Mouse (Mus musculus) liver, embryonic 15.5 days (tissue): ENCODE data around the gene Cubn. TPM values are rescaled to one million over a fixed set of nuclear protein-coding genes. Genes with fewer than 3 reads are reported as not detected.

Experiments used
- ATAC-seq: fragments of 200-750 bp; cut with Nextera tagmentation; 2 replicates; pipeline ENCODE4 v1.8.0; 2017; ENCODE audit warnings: moderate number of reproducible peaks, mild to moderate bottlenecking, moderate library complexity; ENCODE audit not compliant: insufficient read depth
- H3K27ac ChIP-seq: fragments of 300-500 bp; sonication (generic); replicated peaks from 2 replicates; pipeline ENCODE4 v1.5.1; 2015; ENCODE audit warnings: mild to moderate bottlenecking, inconsistent platforms
- H3K27me3 ChIP-seq: fragments of 300-500 bp; sonication (generic); 2 replicates; pipeline ENCODE4 v1.6.1; 2015; ENCODE audit warnings: mild to moderate bottlenecking, inconsistent platforms
- H3K36me3 ChIP-seq: fragments of 300-500 bp; sonication (generic); replicated peaks from 2 replicates; pipeline ENCODE4 v1.6.1; 2015; ENCODE audit warnings: moderate library complexity, mild to moderate bottlenecking, inconsistent platforms
- H3K4me1 ChIP-seq: fragments of 300-500 bp; sonication (generic); replicated peaks from 2 replicates; pipeline ENCODE4 v1.6.1; 2015; ENCODE audit warnings: inconsistent platforms
- H3K4me2 ChIP-seq: fragments of 300-500 bp; sonication (generic); 2 replicates; pipeline ENCODE4 v1.6.1; 2015; ENCODE audit warnings: moderate library complexity, mild to moderate bottlenecking, inconsistent platforms
- H3K4me3 ChIP-seq: fragments of 300-500 bp; sonication (generic); replicated peaks from 2 replicates; pipeline ENCODE4 v1.5.1; 2015; ENCODE audit warnings: mild to moderate bottlenecking, inconsistent platforms
- H3K9ac ChIP-seq: fragments of 300-500 bp; sonication (generic); 2 replicates; pipeline ENCODE4 v1.6.1; 2015; ENCODE audit warnings: moderate library complexity, mild to moderate bottlenecking, inconsistent platforms
- H3K9me3 ChIP-seq: fragments of 300-500 bp; sonication (generic); replicated peaks from 2 replicates; pipeline ENCODE4 v1.6.1; 2016; ENCODE audit warnings: inconsistent platforms
- WGBS: fragments of 180-500 bp; shearing (Covaris S2); methylation state at CpG from one replicate; pipeline ENCODE4 v1.1.7; 2015; ENCODE audit warnings: mixed read lengths; ENCODE audit not compliant: insufficient replicate concordance; 5-methylcytosine and 5-hydroxymethylcytosine counted together
- polyA plus RNA-seq: library from polyadenylated mRNA; unstranded; fragments of >200 nt; fragmentation: Nextera tagmentation; extraction: Ambion mirVana; gene quantifications from 2 replicates; pipeline ENCODE4 v1.2.1, GENCODE M21; 2015

The Cubn gene
- polyA plus RNA-seq, 1 experiment from 2014 or later = 0.06 TPM

- no peak overlapping the region for H3K4me3 ChIP-seq
- no peak overlapping the region for H3K9ac ChIP-seq
- H3K27ac ChIP-seq = no peak overlapping the region
- no peaks in the 10 kb centered on the region for H3K36me3 ChIP-seq
- no peak for ATAC-seq
- H3K9me3 ChIP-seq = no peaks in the 10 kb centered on the region
- H3K27me3 ChIP-seq = no peaks in the 10 kb centered on the region
- peaks cover 4% of the 10 kb centered on the region for H3K4me1 ChIP-seq
- H3K4me2 ChIP-seq = no peak overlapping the region
- WGBS = 16% methylated on average over 5 of the region's 5 CpGs
Observed at GRCm38 (mm10) chr2:13407272-13407671, 84.3 kb downstream of the Cubn start.

GRCm38 (mm10) chr2:13404986-13405678, 86.5 kb downstream of the Cubn start:
- H3K9ac ChIP-seq = no peak overlapping the region
- no peaks in the 10 kb centered on the region for H3K27me3 ChIP-seq
- H3K36me3 ChIP-seq = no peaks in the 10 kb centered on the region
- WGBS = 55% methylated on average over 5 of the region's 5 CpGs
- H3K9me3 ChIP-seq = no peaks in the 10 kb centered on the region
- no peaks in the 10 kb centered on the region for H3K4me1 ChIP-seq
- no peak for ATAC-seq
- H3K27ac ChIP-seq = no peak overlapping the region
- no peak overlapping the region for H3K4me3 ChIP-seq
- H3K4me2 ChIP-seq = no peak overlapping the region

DNA sequence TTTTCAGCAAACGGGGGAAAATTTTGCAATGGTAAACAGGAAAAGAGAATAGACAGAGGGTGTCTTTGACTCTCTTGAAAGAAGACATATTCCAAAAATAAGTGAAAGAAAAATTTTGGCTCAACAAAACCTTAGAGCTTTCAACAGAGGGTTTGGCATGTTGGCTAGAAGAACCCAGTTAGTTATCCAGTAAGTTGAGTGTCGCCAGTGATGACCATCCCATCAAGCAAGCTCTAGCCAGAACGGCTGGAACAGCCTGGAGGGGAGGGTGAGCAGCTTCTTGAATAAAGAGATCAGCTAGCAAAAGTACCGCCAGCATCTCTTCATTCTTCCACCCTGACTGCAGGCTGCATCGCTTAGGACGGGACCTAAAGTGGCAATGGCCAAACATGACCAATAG, 90.8 kb downstream of the Cubn start:
- H3K27ac ChIP-seq = no peak overlapping the region
- no peak for ATAC-seq
- no peak overlapping the region for H3K4me2 ChIP-seq
- no peak overlapping the region for H3K4me3 ChIP-seq
- WGBS = 71% methylated on average over 6 of the region's 6 CpGs
- no peaks in the 10 kb centered on the region for H3K36me3 ChIP-seq
- H3K9me3 ChIP-seq = no peaks in the 10 kb centered on the region
- no peaks in the 10 kb centered on the region; the same call in 1 of the 2 replicates for H3K4me1 ChIP-seq
- no peak overlapping the region for H3K9ac ChIP-seq
- no peaks in the 10 kb centered on the region for H3K27me3 ChIP-seq

GRCm38 (mm10) chr2:13399480-13400072, 92.0 kb downstream of the Cubn start:
- H3K27ac ChIP-seq = no peak overlapping the region
- no peak overlapping the region for H3K4me2 ChIP-seq
- ATAC-seq = no peak
- no peak overlapping the region for H3K4me3 ChIP-seq
- H3K36me3 ChIP-seq = no peaks in the 10 kb centered on the region
- WGBS = 45% methylated on average over 5 of the region's 5 CpGs
- H3K27me3 ChIP-seq = no peaks in the 10 kb centered on the region
- no peaks in the 10 kb centered on the region for H3K9me3 ChIP-seq
- no peak overlapping the region for H3K9ac ChIP-seq
- no peaks in the 10 kb centered on the region; the same call in 1 of the 2 replicates for H3K4me1 ChIP-seq

GRCm38 (mm10) chr2:13398955-13399354, 92.7 kb downstream of the Cubn start:
- WGBS = 31% methylated on average over 2 of the region's 2 CpGs
- Histone ChIP-seq H3K9ac (no peak overlapping the region), H3K4me3 (no peak overlapping the region), H3K4me1 (peaks cover 2% of the 10 kb centered on the region; the same call in 1 of the 2 replicates), H3K4me2 (no peak overlapping the region), H3K27me3 (no peaks in the 10 kb centered on the region), H3K27ac (no peak overlapping the region), H3K36me3 (no peaks in the 10 kb centered on the region), H3K9me3 (no peaks in the 10 kb centered on the region)
- peak; percentile 28; the same call in 1 of the 2 replicates for ATAC-seq

- Histone ChIP-seq H3K4me3 (no peak overlapping the region), H3K4me1 (peaks cover 2% of the 10 kb centered on the region; the same call in 1 of the 2 replicates), H3K27me3 (no peaks in the 10 kb centered on the region), H3K27ac (no peak overlapping the region), H3K9ac (no peak overlapping the region), H3K4me2 (no peak overlapping the region), H3K9me3 (no peaks in the 10 kb centered on the region), H3K36me3 (no peaks in the 10 kb centered on the region)
- 56% methylated on average over 4 of the region's 4 CpGs for WGBS
- ATAC-seq = no peak
Observed at GRCm38 (mm10) chr2:13398551-13398950, 93.1 kb downstream of the Cubn start.

GRCm38 (mm10) chr2:13396124-13396540, 95.5 kb downstream of the Cubn start:
- Histone ChIP-seq H3K9ac (no peak overlapping the region), H3K4me2 (no peak overlapping the region), H3K9me3 (no peaks in the 10 kb centered on the region), H3K4me1 (peaks cover 13% of the 10 kb centered on the region; the same call in 1 of the 2 replicates), H3K27me3 (no peaks in the 10 kb centered on the region), H3K36me3 (no peaks in the 10 kb centered on the region), H3K4me3 (no peak overlapping the region), H3K27ac (no peak overlapping the region)
- 50% methylated on average over 3 of the region's 3 CpGs for WGBS
- no peak for ATAC-seq

GRCm38 (mm10) chr2:13391018-13391417, 100.6 kb downstream of the Cubn start:
- 0 out of 2 replicates have a peak overlapping the region, but pooled peaks have one; percentile 4 for H3K4me2 ChIP-seq
- H3K4me3 ChIP-seq = no peak overlapping the region
- ATAC-seq = peak; percentile 78
- no peaks in the 10 kb centered on the region for H3K36me3 ChIP-seq
- no peaks in the 10 kb centered on the region for H3K27me3 ChIP-seq
- no peaks in the 10 kb centered on the region for H3K9me3 ChIP-seq
- peaks cover 20% of the 10 kb centered on the region for H3K4me1 ChIP-seq
- H3K27ac ChIP-seq = peak overlapping the region; percentile 58
- 10% methylated on average over 3 of the region's 3 CpGs for WGBS
- no peak overlapping the region for H3K9ac ChIP-seq

DNA sequence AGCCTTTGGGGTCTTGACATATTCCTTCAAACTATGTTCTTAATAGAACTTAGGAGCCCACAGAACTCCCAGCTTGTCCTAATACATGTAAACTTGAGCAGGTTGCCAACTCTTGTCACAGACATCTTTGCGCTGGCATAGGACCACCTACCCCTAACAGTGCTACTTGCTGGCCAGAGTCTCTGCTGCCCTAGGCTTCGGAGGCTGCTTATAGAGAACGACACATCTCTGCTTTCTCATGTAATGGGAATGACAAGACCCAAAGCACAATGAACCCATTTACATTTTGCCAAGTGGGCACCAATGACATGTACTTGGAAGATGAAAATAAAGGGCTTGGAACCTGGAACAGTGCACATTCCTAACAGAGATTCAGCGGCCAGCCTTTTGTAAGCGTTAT, 105.0 kb downstream of the Cubn start:
- ATAC-seq = no peak
- 90% methylated on average over 5 of the region's 5 CpGs for WGBS
- peaks cover 29% of the 10 kb centered on the region for H3K4me1 ChIP-seq
- H3K4me3 ChIP-seq = no peak overlapping the region
- no peak overlapping the region for H3K4me2 ChIP-seq
- H3K9ac ChIP-seq = no peak overlapping the region
- H3K27me3 ChIP-seq = no peaks in the 10 kb centered on the region
- no peaks in the 10 kb centered on the region for H3K9me3 ChIP-seq
- H3K27ac ChIP-seq = no peak overlapping the region
- H3K36me3 ChIP-seq = no peaks in the 10 kb centered on the region

- Histone ChIP-seq H3K27me3 (no peaks in the 10 kb centered on the region), H3K4me2 (peak overlapping the region; percentile 57), H3K36me3 (no peaks in the 10 kb centered on the region), H3K9ac (no peak overlapping the region), H3K4me3 (no peak overlapping the region), H3K4me1 (peaks cover 20% of the 10 kb centered on the region), H3K9me3 (no peaks in the 10 kb centered on the region), H3K27ac (peak overlapping the region; percentile 77)
- WGBS = 59% methylated on average over 3 of the region's 3 CpGs
- no peak for ATAC-seq
Observed at GRCm38 (mm10) chr2:13385542-13386345, 105.9 kb downstream of the Cubn start.
